Mouse (Mus musculus) embryonic facial prominence, embryonic 12.5 days (tissue): ENCODE results near the gene Hmcn1. TPM values are rescaled to one million over a fixed set of nuclear protein-coding genes. Genes with fewer than 3 reads are reported as not detected.

Source experiments
- ATAC-seq: fragments of 200-750 bp; cut with Nextera tagmentation; 2 replicates; pipeline ENCODE4 v1.8.0; 2017; ENCODE audit not compliant: insufficient number of reproducible peaks, insufficient read depth, low FRiP score, low TSS enrichment
- H3K27ac ChIP-seq: fragments of 300-500 bp; sonication (generic); 2 replicates; pipeline ENCODE4 v1.5.1; 2016; ENCODE audit warnings: mild to moderate bottlenecking
- H3K27me3 ChIP-seq: fragments of 300-500 bp; sonication (generic); 2 replicates; pipeline ENCODE4 v1.6.1; 2016; ENCODE audit warnings: mild to moderate bottlenecking, moderate library complexity
- H3K36me3 ChIP-seq: fragments of 300-500 bp; sonication (generic); 2 replicates; pipeline ENCODE4 v1.6.1; 2016; ENCODE audit warnings: mild to moderate bottlenecking
- H3K4me1 ChIP-seq: fragments of 300-500 bp; sonication (generic); 2 replicates; pipeline ENCODE4 v1.6.1; 2016
- H3K4me2 ChIP-seq: fragments of 300-500 bp; sonication (generic); replicated peaks from 2 replicates; pipeline ENCODE4 v1.6.1; 2016; ENCODE audit warnings: mild to moderate bottlenecking, moderate library complexity
- H3K4me3 ChIP-seq: fragments of 300-500 bp; sonication (generic); 2 replicates; pipeline ENCODE4 v1.5.1; 2016; ENCODE audit warnings: mild to moderate bottlenecking
- H3K9ac ChIP-seq: fragments of 300-500 bp; sonication (generic); 2 replicates; pipeline ENCODE4 v1.6.1; 2016; ENCODE audit warnings: mild to moderate bottlenecking, moderate library complexity
- H3K9me3 ChIP-seq: fragments of 300-500 bp; sonication (generic); 2 replicates; pipeline ENCODE4 v1.6.1; 2016; ENCODE audit warnings: mild to moderate bottlenecking, moderate library complexity
- WGBS: fragments of 180-500 bp; shearing (Covaris S2); methylation state at CpG from one replicate; pipeline ENCODE4 v1.1.7; 2016; 5-methylcytosine and 5-hydroxymethylcytosine counted together
- polyA plus RNA-seq: library from polyadenylated mRNA; unstranded; fragments of >200 nt; fragmentation: Nextera tagmentation; extraction: Ambion mirVana; gene quantifications from 2 replicates; pipeline ENCODE4 v1.2.1, GENCODE M21; 2016

The Hmcn1 gene
- polyA plus RNA-seq, 1 experiment from 2014 or later, result 30.1 TPM

GRCm38 (mm10) chr1:150706502-150706901, 286.7 kb downstream of the Hmcn1 start:
- Histone ChIP-seq H3K36me3 (peaks cover 3% of the 10 kb centered on the region; the same call in 1 of the 2 replicates), H3K4me2 (no peak overlapping the region), H3K27ac (no peak overlapping the region), H3K9me3 (no peaks in the 10 kb centered on the region), H3K27me3 (no peaks in the 10 kb centered on the region), H3K4me1 (no peaks in the 10 kb centered on the region), H3K4me3 (no peak overlapping the region), H3K9ac (no peak overlapping the region)
- 66% methylated on average over 4 of the region's 4 CpGs for WGBS
- ATAC-seq, result no peak

- no peak overlapping the region for H3K27ac ChIP-seq
- peaks cover 11% of the 10 kb centered on the region for H3K36me3 ChIP-seq
- no peaks in the 10 kb centered on the region for H3K27me3 ChIP-seq
- ATAC-seq, result no peak
- H3K9me3 ChIP-seq, result no peaks in the 10 kb centered on the region
- H3K9ac ChIP-seq, result no peak overlapping the region
- H3K4me1 ChIP-seq, result no peaks in the 10 kb centered on the region
- WGBS, result 92% methylated on average over 3 of the region's 3 CpGs
- H3K4me2 ChIP-seq, result no peak overlapping the region
- no peak overlapping the region for H3K4me3 ChIP-seq
Observed at GRCm38 (mm10) chr1:150697749-150698148, 295.5 kb downstream of the Hmcn1 start.

GRCm38 (mm10) chr1:150682044-150682443, 311.2 kb downstream of the Hmcn1 start:
- Histone ChIP-seq H3K9me3 (no peaks in the 10 kb centered on the region), H3K4me3 (no peak overlapping the region), H3K27me3 (no peaks in the 10 kb centered on the region), H3K4me2 (no peak overlapping the region), H3K9ac (no peak overlapping the region), H3K36me3 (peaks cover 19% of the 10 kb centered on the region; the same call in 1 of the 2 replicates), H3K27ac (peak overlapping the region; percentile 48), H3K4me1 (peaks cover 16% of the 10 kb centered on the region)
- no peak for ATAC-seq
- 21% methylated on average over 6 of the region's 6 CpGs for WGBS

GRCm38 (mm10) chr1:150681433-150681832, 311.8 kb downstream of the Hmcn1 start:
- Histone ChIP-seq H3K9me3 (no peaks in the 10 kb centered on the region), H3K4me3 (no peak overlapping the region), H3K9ac (no peak overlapping the region), H3K27me3 (no peaks in the 10 kb centered on the region), H3K4me1 (peaks cover 16% of the 10 kb centered on the region), H3K4me2 (no peak overlapping the region), H3K36me3 (peaks cover 14% of the 10 kb centered on the region; the same call in 1 of the 2 replicates), H3K27ac (no peak overlapping the region)
- WGBS, result 81% methylated on average over 3 of the region's 3 CpGs
- ATAC-seq, result no peak

- no peaks in the 10 kb centered on the region for H3K27me3 ChIP-seq
- no peak for ATAC-seq
- H3K36me3 ChIP-seq, result peaks cover 11% of the 10 kb centered on the region; the same call in 1 of the 2 replicates
- 69% methylated on average over 15 of the region's 15 CpGs for WGBS
- no peak overlapping the region for H3K4me2 ChIP-seq
- H3K4me1 ChIP-seq, result peaks cover 16% of the 10 kb centered on the region
- peak overlapping the region; percentile 23; the same call in 1 of the 2 replicates for H3K27ac ChIP-seq
- no peak overlapping the region for H3K9ac ChIP-seq
- no peak overlapping the region for H3K4me3 ChIP-seq
- H3K9me3 ChIP-seq, result no peaks in the 10 kb centered on the region
Observed at GRCm38 (mm10) chr1:150681006-150681405, 312.2 kb downstream of the Hmcn1 start.

GRCm38 (mm10) chr1:150680345-150680744, 312.9 kb downstream of the Hmcn1 start:
- Histone ChIP-seq H3K36me3 (peaks cover 14% of the 10 kb centered on the region; the same call in 1 of the 2 replicates), H3K9ac (no peak overlapping the region), H3K4me2 (no peak overlapping the region), H3K27me3 (no peaks in the 10 kb centered on the region), H3K27ac (peak overlapping the region; percentile 23; the same call in 1 of the 2 replicates), H3K4me1 (peaks cover 16% of the 10 kb centered on the region), H3K4me3 (no peak overlapping the region), H3K9me3 (no peaks in the 10 kb centered on the region)
- 61% methylated on average over 4 of the region's 4 CpGs for WGBS
- 0 out of 2 replicates have a peak, but pooled peaks have one; percentile 56 for ATAC-seq

- 86% methylated on average over 1 of the region's 1 CpGs for WGBS
- Histone ChIP-seq H3K36me3 (peaks cover 39% of the 10 kb centered on the region), H3K27ac (no peak overlapping the region), H3K4me2 (no peak overlapping the region), H3K4me1 (no peaks in the 10 kb centered on the region), H3K4me3 (no peak overlapping the region), H3K9ac (no peak overlapping the region), H3K9me3 (no peaks in the 10 kb centered on the region), H3K27me3 (no peaks in the 10 kb centered on the region)
- ATAC-seq, result no peak
Observed at GRCm38 (mm10) chr1:150645314-150645713, 347.9 kb downstream of the Hmcn1 start.

GRCm38 (mm10) chr1:150639522-150639921, 353.7 kb downstream of the Hmcn1 start:
- Histone ChIP-seq H3K4me1 (no peaks in the 10 kb centered on the region), H3K9ac (no peak overlapping the region), H3K4me3 (no peak overlapping the region), H3K36me3 (peaks cover 13% of the 10 kb centered on the region; the same call in 1 of the 2 replicates), H3K4me2 (no peak overlapping the region), H3K9me3 (no peaks in the 10 kb centered on the region), H3K27ac (no peak overlapping the region), H3K27me3 (no peaks in the 10 kb centered on the region)
- ATAC-seq, result no peak
- WGBS, result 49% methylated on average over 6 of the region's 6 CpGs

GRCm38 (mm10) chr1:150632506-150632905, 360.7 kb downstream of the Hmcn1 start:
- H3K9ac ChIP-seq, result no peak overlapping the region
- H3K9me3 ChIP-seq, result no peaks in the 10 kb centered on the region
- H3K4me3 ChIP-seq, result no peak overlapping the region
- peaks cover 7% of the 10 kb centered on the region; the same call in 1 of the 2 replicates for H3K4me1 ChIP-seq
- ATAC-seq, result no peak
- no peak overlapping the region for H3K27ac ChIP-seq
- no peak overlapping the region for H3K4me2 ChIP-seq
- 76% methylated on average over 4 of the region's 4 CpGs for WGBS
- peaks cover 21% of the 10 kb centered on the region for H3K36me3 ChIP-seq
- no peaks in the 10 kb centered on the region for H3K27me3 ChIP-seq

- Histone ChIP-seq H3K9ac (no peak overlapping the region), H3K27ac (no peak overlapping the region), H3K4me1 (peaks cover 7% of the 10 kb centered on the region; the same call in 1 of the 2 replicates), H3K9me3 (no peaks in the 10 kb centered on the region), H3K36me3 (peaks cover 24% of the 10 kb centered on the region), H3K27me3 (no peaks in the 10 kb centered on the region), H3K4me3 (no peak overlapping the region), H3K4me2 (no peak overlapping the region)
- no peak for ATAC-seq
- 72% methylated on average over 3 of the region's 3 CpGs for WGBS
Observed at GRCm38 (mm10) chr1:150631856-150632171, 361.4 kb downstream of the Hmcn1 start.

GRCm38 (mm10) chr1:150631035-150631855, 362.0 kb downstream of the Hmcn1 start:
- H3K9ac ChIP-seq, result no peak overlapping the region
- no peak for ATAC-seq
- H3K27me3 ChIP-seq, result no peaks in the 10 kb centered on the region
- peaks cover 7% of the 10 kb centered on the region; the same call in 1 of the 2 replicates for H3K4me1 ChIP-seq
- no peak overlapping the region for H3K4me2 ChIP-seq
- WGBS, result 56% methylated on average over 17 of the region's 17 CpGs
- no peak overlapping the region for H3K27ac ChIP-seq
- H3K9me3 ChIP-seq, result no peaks in the 10 kb centered on the region
- H3K4me3 ChIP-seq, result no peak overlapping the region
- H3K36me3 ChIP-seq, result peaks cover 25% of the 10 kb centered on the region

- Histone ChIP-seq H3K9ac (no peak overlapping the region), H3K4me1 (peaks cover 7% of the 10 kb centered on the region; the same call in 1 of the 2 replicates), H3K4me2 (no peak overlapping the region), H3K4me3 (no peak overlapping the region), H3K27me3 (no peaks in the 10 kb centered on the region), H3K27ac (no peak overlapping the region), H3K36me3 (peaks cover 46% of the 10 kb centered on the region), H3K9me3 (no peaks in the 10 kb centered on the region)
- 93% methylated on average over 2 of the region's 2 CpGs for WGBS
- ATAC-seq, result no peak
Observed at GRCm38 (mm10) chr1:150623226-150623625, 370.0 kb downstream of the Hmcn1 start.
